Mouse (Mus musculus): Measurements from ENCODE around the gene Ap4s1. TPM values are rescaled to one million over a fixed set of nuclear protein-coding genes. Genes with fewer than 3 reads are reported as not detected.

Gene Ap4s1
- polyA plus RNA-seq, 1 experiment from 2014 or later: 30.8 TPM

GRCm38 (mm10) chr12:51666708-51667430 is 24.0 kb upstream of the Ap4s1 start:
- peak; percentile 58 for DNase-seq (ENCODE audit: low spot score)
- Histone ChIP-seq H3K9ac (replicated peaks; ENCODE audit: low read depth) (no peak overlapping the region), H3K27me3 (replicated peaks; ENCODE audit: insufficient read depth, low read length) (no peaks in the 10 kb centered on the region), H3K9me3 (ENCODE audit: low read length) (no peaks in the 10 kb centered on the region), H3K4me1 (ENCODE audit: insufficient read depth, low read depth, low read length) (peaks cover 2% of the 10 kb centered on the region), H3K36me3 (ENCODE audit: insufficient read depth, low read length) (no peaks in the 10 kb centered on the region), H3K4me2 (replicated peaks; ENCODE audit: low read depth, low read length) (no peak overlapping the region), H3K4me3 (ENCODE audit: low read depth, low read length) (no peak overlapping the region), H3K27ac (ENCODE audit: low read length) (no peak overlapping the region)
- 61% methylated on average over 4 of the region's 4 CpGs for WGBS
- TF ChIP-seq CTCF (IDR thresholded peaks at IDR 0.05) (peak; percentile 70), EP300 (IDR thresholded peaks at IDR 0.05) (no peak)
- ATAC-seq: no peak

DNA sequence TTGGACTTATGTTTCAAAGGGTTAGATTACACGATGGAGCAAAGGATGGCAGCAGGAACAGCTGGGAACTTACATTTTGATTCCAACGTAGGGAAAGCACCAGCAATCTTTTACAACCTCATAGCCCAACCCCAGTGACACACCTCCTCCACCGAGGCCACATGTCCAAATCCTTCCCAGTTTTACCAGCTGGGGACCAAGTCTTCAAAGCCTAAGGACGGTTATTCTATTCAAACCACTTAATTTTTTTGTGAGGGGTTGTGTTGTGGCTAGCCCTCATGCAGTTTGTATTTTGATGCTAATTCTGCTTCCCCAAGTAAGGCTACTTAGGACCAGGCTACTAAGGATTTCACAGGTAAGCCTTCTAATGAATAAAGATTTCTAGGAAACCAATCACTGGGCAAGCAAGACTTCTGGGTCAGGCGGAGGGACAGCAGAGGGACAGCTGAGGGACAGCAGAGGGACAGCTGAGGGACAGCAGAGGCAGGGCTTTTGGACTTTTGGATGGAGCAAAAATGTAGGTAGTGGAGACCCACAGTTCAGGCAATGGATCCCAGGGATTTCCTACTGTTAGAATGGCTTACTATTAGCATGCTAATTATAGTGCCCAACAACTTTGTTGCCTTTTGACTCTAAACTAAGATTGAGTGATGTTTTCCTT is 19.5 kb upstream of the Ap4s1 start:
- Histone ChIP-seq H3K36me3 (ENCODE audit: insufficient read depth, low read length) (no peaks in the 10 kb centered on the region), H3K27me3 (replicated peaks; ENCODE audit: insufficient read depth, low read length) (no peaks in the 10 kb centered on the region), H3K9me3 (ENCODE audit: low read length) (no peaks in the 10 kb centered on the region), H3K4me1 (ENCODE audit: insufficient read depth, low read depth, low read length) (peaks cover 2% of the 10 kb centered on the region), H3K4me3 (ENCODE audit: low read depth, low read length) (no peak overlapping the region), H3K4me2 (replicated peaks; ENCODE audit: low read depth, low read length) (no peak overlapping the region), H3K27ac (ENCODE audit: low read length) (no peak overlapping the region), H3K9ac (replicated peaks; ENCODE audit: low read depth) (no peak overlapping the region)
- ATAC-seq: no peak
- DNase-seq (ENCODE audit: low spot score): no peak
- 54% methylated on average over 5 of the region's 5 CpGs for WGBS
- TF ChIP-seq EP300 (IDR thresholded peaks at IDR 0.05) (no peak), CTCF (IDR thresholded peaks at IDR 0.05) (no peak)

GRCm38 (mm10) chr12:51673270-51673669 is 17.6 kb upstream of the Ap4s1 start:
- H3K9ac ChIP-seq (replicated peaks; ENCODE audit: low read depth): no peak overlapping the region
- no peak overlapping the region for H3K4me3 ChIP-seq (ENCODE audit: low read depth, low read length)
- no peaks in the 10 kb centered on the region for H3K36me3 ChIP-seq (ENCODE audit: insufficient read depth, low read length)
- H3K27me3 ChIP-seq (replicated peaks; ENCODE audit: insufficient read depth, low read length): no peaks in the 10 kb centered on the region
- no peak for TF ChIP-seq CTCF (IDR thresholded peaks at IDR 0.05)
- no peak for TF ChIP-seq EP300 (IDR thresholded peaks at IDR 0.05)
- H3K27ac ChIP-seq (ENCODE audit: low read length): no peak overlapping the region
- no peak for ATAC-seq
- no peak for DNase-seq (ENCODE audit: low spot score)
- H3K9me3 ChIP-seq (ENCODE audit: low read length): no peaks in the 10 kb centered on the region
- H3K4me1 ChIP-seq (ENCODE audit: insufficient read depth, low read depth, low read length): no peaks in the 10 kb centered on the region
- no peak overlapping the region for H3K4me2 ChIP-seq (replicated peaks; ENCODE audit: low read depth, low read length)
- WGBS: 56% methylated on average over 4 of the region's 4 CpGs

DNA sequence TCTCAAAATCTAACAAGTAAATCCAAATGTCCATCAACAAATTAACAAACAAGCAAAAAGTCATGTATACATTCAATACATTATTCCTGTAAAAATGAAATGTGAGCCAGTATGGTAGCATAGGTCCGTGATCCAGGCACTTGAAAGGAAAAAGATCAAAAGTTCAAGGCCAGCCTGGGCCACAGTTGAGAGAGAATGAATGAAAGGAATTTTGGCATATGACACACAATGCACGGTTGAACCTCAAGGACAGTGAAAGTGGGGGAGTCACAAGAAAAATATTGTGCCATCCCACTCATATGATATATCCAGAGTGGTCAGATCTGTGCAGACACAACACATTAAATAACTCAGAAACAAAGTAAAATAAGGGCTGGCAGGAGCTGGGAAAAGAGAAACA is 14.4 kb upstream of the Ap4s1 start:
- Histone ChIP-seq H3K36me3 (ENCODE audit: insufficient read depth, low read length) (no peaks in the 10 kb centered on the region), H3K4me1 (ENCODE audit: insufficient read depth, low read depth, low read length) (peaks cover 3% of the 10 kb centered on the region; the same call in 1 of the 2 replicates), H3K4me2 (replicated peaks; ENCODE audit: low read depth, low read length) (no peak overlapping the region), H3K4me3 (ENCODE audit: low read depth, low read length) (no peak overlapping the region), H3K9me3 (ENCODE audit: low read length) (no peaks in the 10 kb centered on the region), H3K27ac (ENCODE audit: low read length) (no peak overlapping the region), H3K27me3 (replicated peaks; ENCODE audit: insufficient read depth, low read length) (no peaks in the 10 kb centered on the region), H3K9ac (replicated peaks; ENCODE audit: low read depth) (no peak overlapping the region)
- WGBS: 31% methylated on average over 2 of the region's 2 CpGs
- TF ChIP-seq CTCF (IDR thresholded peaks at IDR 0.05): no peak
- no peak for TF ChIP-seq EP300 (IDR thresholded peaks at IDR 0.05)
- ATAC-seq (no peak), DNase-seq (ENCODE audit: low spot score) (no peak)

- Histone ChIP-seq H3K27ac (ENCODE audit: low read length) (no peak overlapping the region), H3K9me3 (ENCODE audit: low read length) (no peaks in the 10 kb centered on the region), H3K27me3 (replicated peaks; ENCODE audit: insufficient read depth, low read length) (no peaks in the 10 kb centered on the region), H3K36me3 (ENCODE audit: insufficient read depth, low read length) (no peaks in the 10 kb centered on the region), H3K9ac (replicated peaks; ENCODE audit: low read depth) (no peak overlapping the region), H3K4me1 (ENCODE audit: insufficient read depth, low read depth, low read length) (peaks cover 3% of the 10 kb centered on the region; the same call in 1 of the 2 replicates), H3K4me3 (ENCODE audit: low read depth, low read length) (no peak overlapping the region), H3K4me2 (replicated peaks; ENCODE audit: low read depth, low read length) (no peak overlapping the region)
- 83% methylated on average over 1 of the region's 1 CpGs for WGBS
- no peak for TF ChIP-seq CTCF (IDR thresholded peaks at IDR 0.05)
- no peak for TF ChIP-seq EP300 (IDR thresholded peaks at IDR 0.05)
- DNase-seq (ENCODE audit: low spot score) (peak; percentile 39), ATAC-seq (peak; percentile 37; the same call in 1 of the 2 replicates)
These were observed 12.0 kb upstream of the Ap4s1 start for GRCm38 (mm10) chr12:51678844-51679243.

GRCm38 (mm10) chr12:51688546-51688945 is 2.3 kb upstream of the Ap4s1 start:
- DNase-seq (ENCODE audit: low spot score): no peak
- 65% methylated on average over 2 of the region's 2 CpGs for WGBS
- ATAC-seq: no peak

More at GRCm38 (mm10) chr12:51688546-51688945, 2.3 kb upstream of the Ap4s1 start:
- TF ChIP-seq CTCF (IDR thresholded peaks at IDR 0.05) (no peak), EP300 (IDR thresholded peaks at IDR 0.05) (no peak)
- Histone ChIP-seq H3K27ac (ENCODE audit: low read length) (no peak overlapping the region), H3K4me2 (replicated peaks; ENCODE audit: low read depth, low read length) (no peak overlapping the region), H3K36me3 (ENCODE audit: insufficient read depth, low read length) (no peaks in the 10 kb centered on the region), H3K4me3 (ENCODE audit: low read depth, low read length) (no peak overlapping the region), H3K9me3 (ENCODE audit: low read length) (no peaks in the 10 kb centered on the region), H3K4me1 (ENCODE audit: insufficient read depth, low read depth, low read length) (peaks cover 2% of the 10 kb centered on the region; the same call in 1 of the 2 replicates), H3K27me3 (replicated peaks; ENCODE audit: insufficient read depth, low read length) (no peaks in the 10 kb centered on the region), H3K9ac (replicated peaks; ENCODE audit: low read depth) (no peak overlapping the region)

All from lung, postnatal 0 days (tissue).